Mouse (Mus musculus) midbrain, postnatal 0 days (tissue): ENCODE measurements around the gene Paip2b. TPM values are rescaled to one million over a fixed set of nuclear protein-coding genes. Genes with fewer than 3 reads are reported as not detected.
"Not testable (repeated sequence)": the region's sequence is repeated elsewhere in the genome, so short reads cannot be mapped to it uniquely, and the experiment has no call there.

Source experiments
- ATAC-seq: fragments of 200-750 bp; cut with Nextera tagmentation; 2 replicates; pipeline ENCODE4 v1.8.0; 2017; ENCODE audit warnings: moderate number of reproducible peaks, mild to moderate bottlenecking, moderate TSS enrichment, moderate library complexity; ENCODE audit not compliant: low FRiP score
- DNase-seq: peaks from one replicate; pipeline ENCODE4 v3.0.0-alpha.2; 2015; ENCODE audit warnings: low spot score
- H3K27ac ChIP-seq: fragments of 300-500 bp; sonication (generic); 2 replicates; pipeline ENCODE4 v1.5.1; 2014; ENCODE audit warnings: low read depth, mild to moderate bottlenecking, low read length, mixed read lengths
- H3K27me3 ChIP-seq: fragments of 300-500 bp; sonication (generic); 2 replicates; pipeline ENCODE4 v1.6.1; 2014; ENCODE audit warnings: low read length, control low read depth, mixed read lengths; ENCODE audit not compliant: insufficient read depth
- H3K36me3 ChIP-seq: fragments of 300-500 bp; sonication (generic); 2 replicates; pipeline ENCODE4 v1.6.1; 2014; ENCODE audit warnings: low read length, control low read depth, mixed read lengths; ENCODE audit not compliant: insufficient read depth
- H3K4me1 ChIP-seq: fragments of 300-500 bp; sonication (generic); 2 replicates; pipeline ENCODE4 v1.6.1; 2014; ENCODE audit warnings: mild to moderate bottlenecking, control low read depth, antibody characterized with exemption, low read length, mixed read lengths; ENCODE audit not compliant: insufficient read depth
- H3K4me2 ChIP-seq: fragments of 300-500 bp; sonication (generic); 2 replicates; pipeline ENCODE4 v1.6.1; 2014; ENCODE audit warnings: low read depth, mild to moderate bottlenecking, low read length, mixed read lengths; ENCODE audit not compliant: poor library complexity, severe bottlenecking
- H3K4me3 ChIP-seq: fragments of 300-500 bp; sonication (generic); 2 replicates; pipeline ENCODE4 v1.5.1; 2014; ENCODE audit warnings: low read depth, mild to moderate bottlenecking, low read length, moderate library complexity
- H3K9ac ChIP-seq: fragments of 300-500 bp; sonication (generic); replicated peaks from 2 replicates; pipeline ENCODE4 v1.6.1; 2014; ENCODE audit warnings: mild to moderate bottlenecking, low read length, moderate library complexity, mixed read lengths; ENCODE audit not compliant: poor library complexity, severe bottlenecking
- H3K9me3 ChIP-seq: fragments of 300-500 bp; sonication (generic); 2 replicates; pipeline ENCODE4 v1.6.1; 2016; ENCODE audit warnings: low read length, control low read depth
- CTCF ChIP-seq: IDR thresholded peaks from 2 replicates; pipeline ENCODE4 v1.5.1; 2016; ENCODE audit warnings: antibody characterized with exemption, mild to moderate bottlenecking
- WGBS: fragments of 180-500 bp; shearing (Covaris S2); extraction: QIAGEN DNeasy Blood & Tissue Kit; methylation state at CpG from one replicate; pipeline ENCODE4 v1.1.7; 2014; 5-methylcytosine and 5-hydroxymethylcytosine counted together
- polyA plus RNA-seq: library from polyadenylated mRNA; unstranded; fragments of >200 nt; fragmentation: Nextera tagmentation; extraction: Ambion mirVana; gene quantifications from 2 replicates; pipeline ENCODE4 v1.2.1, GENCODE M21; 2015
- total RNA-seq: library from RNA; depleted of rRNA; stranded (reverse); fragments of >200 nt; gene quantifications from 2 replicates; pipeline ENCODE4 v1.2.3, GENCODE M21; 2014

The Paip2b gene
- total and polyA plus RNA-seq, 2 experiments from 2014 or later, result 26.1 to 59.3 TPM

DNA sequence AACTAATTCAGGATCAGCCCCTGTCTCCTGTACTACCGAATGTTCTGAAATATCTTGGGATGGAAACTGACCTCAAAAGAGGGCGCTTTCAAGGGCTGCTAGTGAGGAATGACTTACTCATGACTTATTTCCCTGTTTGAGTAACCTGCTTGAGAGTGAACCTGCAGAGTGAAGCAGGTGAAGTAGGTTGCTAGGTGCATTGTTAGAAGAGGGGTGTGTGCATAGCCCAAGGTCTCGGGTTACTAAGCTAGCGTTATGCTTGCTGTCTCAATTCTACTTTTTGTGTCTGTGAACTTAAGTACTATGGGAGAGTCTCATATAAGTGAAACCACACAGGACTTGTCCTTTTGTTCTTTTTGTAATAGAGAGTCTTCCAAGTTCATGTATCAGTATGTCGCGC is 8.5 kb upstream of the Paip2b start:
- Histone ChIP-seq H3K9ac (no peak overlapping the region), H3K27ac (no peak overlapping the region), H3K36me3 (no peaks in the 10 kb centered on the region), H3K4me1 (no peaks in the 10 kb centered on the region), H3K4me2 (no peak overlapping the region), H3K27me3 (no peaks in the 10 kb centered on the region), H3K4me3 (no peak overlapping the region), H3K9me3 (no peaks in the 10 kb centered on the region)
- WGBS, result 87% methylated on average over 6 of the region's 6 CpGs
- DNase-seq (no peak), ATAC-seq (no peak)
- no peak for TF ChIP-seq CTCF

DNA sequence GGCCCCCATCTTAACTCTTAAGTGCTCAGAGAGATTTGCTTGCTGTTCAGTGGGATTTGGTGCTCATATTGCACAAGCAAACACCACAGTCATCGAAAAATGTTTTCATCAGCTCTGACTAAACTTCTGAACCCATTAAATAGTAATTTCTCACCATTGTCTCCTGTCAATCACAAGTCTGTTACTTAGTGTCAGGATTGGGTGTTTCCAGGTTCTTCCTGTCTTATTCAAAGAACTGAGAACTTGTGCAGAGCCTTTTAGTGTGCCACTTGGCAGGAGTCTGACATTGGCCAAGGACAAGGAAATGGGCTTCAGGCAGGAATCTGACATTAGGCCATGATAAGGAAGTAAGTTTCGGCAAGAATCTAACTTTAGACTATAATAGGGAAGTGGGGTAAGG is 6.5 kb upstream of the Paip2b start:
- no peak for DNase-seq
- H3K4me3 ChIP-seq, result no peak overlapping the region
- no peak for ATAC-seq
- no peaks in the 10 kb centered on the region for H3K27me3 ChIP-seq
- no peaks in the 10 kb centered on the region for H3K36me3 ChIP-seq
- H3K27ac ChIP-seq, result no peak overlapping the region
- H3K4me2 ChIP-seq, result no peak overlapping the region
- no peaks in the 10 kb centered on the region for H3K9me3 ChIP-seq
- 91% methylated on average over 2 of the region's 2 CpGs for WGBS
- no peak for TF ChIP-seq CTCF
- no peak overlapping the region for H3K9ac ChIP-seq
- H3K4me1 ChIP-seq, result no peaks in the 10 kb centered on the region

DNA sequence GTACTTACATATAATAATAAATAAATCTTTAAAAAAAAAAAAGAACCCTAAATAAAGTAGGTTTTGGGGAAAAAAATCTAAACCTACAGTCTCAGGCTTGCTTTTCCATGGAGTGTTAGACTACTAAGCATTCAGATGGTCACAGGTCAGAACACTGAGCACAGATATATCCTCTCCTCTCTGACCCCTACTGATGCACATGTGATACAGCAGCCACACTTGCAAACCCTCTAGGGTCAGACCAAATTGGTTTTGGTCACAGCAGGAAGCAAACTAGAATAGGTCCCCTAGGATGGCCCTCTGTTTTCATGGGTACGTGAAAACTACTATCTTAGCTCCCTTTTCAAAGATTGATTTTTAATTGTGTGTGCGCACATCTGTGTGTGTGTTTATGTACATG is 5.3 kb upstream of the Paip2b start:
- WGBS, result 84% methylated on average over 2 of the region's 2 CpGs
- no peak for TF ChIP-seq CTCF
- no peaks in the 10 kb centered on the region for H3K27me3 ChIP-seq
- ATAC-seq (no peak), DNase-seq (no peak)
- H3K4me1 ChIP-seq, result no peaks in the 10 kb centered on the region
- no peak overlapping the region for H3K4me3 ChIP-seq
- H3K36me3 ChIP-seq, result no peaks in the 10 kb centered on the region
- H3K9ac ChIP-seq, result no peak overlapping the region
- H3K4me2 ChIP-seq, result no peak overlapping the region
- no peaks in the 10 kb centered on the region for H3K9me3 ChIP-seq
- H3K27ac ChIP-seq, result no peak overlapping the region

DNA sequence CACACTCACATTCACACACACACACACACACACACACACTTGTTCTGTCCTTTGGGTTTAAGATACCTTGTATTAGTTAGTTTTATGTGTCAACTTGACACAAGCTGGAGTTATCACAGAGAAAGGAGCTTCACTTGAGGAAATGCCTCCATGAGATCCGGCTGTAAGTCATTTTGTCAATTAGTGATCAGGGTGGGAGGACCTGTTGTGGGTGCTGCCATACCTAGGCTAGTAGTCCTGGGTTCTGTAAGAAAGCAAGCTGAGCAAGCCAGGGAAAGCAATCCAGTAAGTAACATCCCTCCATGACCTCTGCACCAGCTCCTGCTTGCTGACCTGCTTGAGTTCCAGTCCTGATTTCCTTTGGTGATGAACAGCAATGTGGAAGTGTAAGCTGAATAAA is 852 bp upstream of the Paip2b start:
- not testable (repeated sequence) for ATAC-seq, H3K27me3 ChIP-seq, H3K9me3 ChIP-seq, H3K36me3 ChIP-seq, DNase-seq, H3K9ac ChIP-seq, H3K27ac ChIP-seq, H3K4me1 ChIP-seq
- WGBS, result 77% methylated on average over 1 of the region's 1 CpGs
- Histone ChIP-seq H3K4me3 (peak overlapping the region; percentile 26; the same call in 1 of the 2 replicates), H3K4me2 (peak overlapping the region; percentile 40)

DNA sequence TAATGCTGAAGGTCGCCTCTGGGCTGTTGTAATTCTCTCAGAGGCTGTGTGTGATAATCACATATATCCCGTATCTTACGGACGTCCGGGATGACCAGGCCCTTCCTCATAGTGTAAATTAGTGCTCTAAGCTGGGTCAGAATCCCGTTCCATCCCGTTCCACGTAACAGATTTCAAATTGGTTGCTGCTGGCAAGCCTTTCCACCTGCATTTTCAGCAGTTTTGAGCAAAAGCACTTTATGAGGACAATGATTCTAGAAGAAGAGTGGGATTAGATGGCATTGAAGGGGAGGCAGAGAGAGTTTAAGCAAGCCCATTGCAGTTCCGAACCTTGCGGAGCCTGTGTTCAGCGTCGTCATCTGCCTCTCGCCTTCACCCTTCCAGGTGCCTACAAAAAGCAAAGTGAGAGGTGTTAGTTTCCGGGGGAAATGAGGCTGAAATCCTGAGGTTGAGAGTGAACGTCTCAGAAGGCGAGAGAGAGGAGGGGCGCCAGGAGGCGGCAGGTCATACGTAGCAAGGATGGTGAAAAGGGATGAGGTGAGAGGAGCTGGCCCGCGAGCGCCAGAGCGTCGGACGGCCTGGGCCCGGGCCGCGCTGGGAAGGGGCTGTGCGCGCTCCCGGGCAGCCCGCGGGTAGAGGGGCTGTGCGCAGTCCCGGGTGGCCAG is 468 bp downstream of the Paip2b start:
- Histone ChIP-seq H3K36me3 (no peaks in the 10 kb centered on the region), H3K9ac (peak overlapping the region; percentile 75), H3K4me2 (peak overlapping the region; percentile 72), H3K4me3 (peak overlapping the region; percentile 70), H3K4me1 (no peaks in the 10 kb centered on the region; the same call in 1 of the 2 replicates), H3K27me3 (no peaks in the 10 kb centered on the region), H3K27ac (peak overlapping the region; percentile 87), H3K9me3 (no peaks in the 10 kb centered on the region)
- TF ChIP-seq CTCF, result no peak
- DNase-seq (peak; percentile 8), ATAC-seq (peak; percentile 84)
- WGBS, result under 1% methylated on average over 35 of the region's 35 CpGs

DNA sequence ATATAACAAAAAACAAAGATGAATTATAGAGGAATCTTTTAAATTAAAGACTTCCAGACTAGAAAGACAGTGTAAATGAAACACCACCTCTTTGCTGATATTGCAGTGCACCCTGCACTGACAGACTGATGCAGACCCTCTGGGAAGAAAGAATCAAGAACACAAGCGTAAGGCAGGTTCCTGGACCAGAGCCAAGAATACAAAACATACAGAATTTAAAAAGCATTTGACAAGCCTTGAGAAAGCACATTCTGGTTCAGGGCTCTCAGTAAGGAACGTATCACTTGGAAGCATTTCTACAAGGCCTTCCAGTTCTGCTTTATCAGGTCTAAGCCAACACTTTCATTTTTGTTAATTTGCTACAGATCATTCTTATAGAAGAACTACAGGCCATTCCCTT is 9.7 kb downstream of the Paip2b start:
- Histone ChIP-seq H3K4me3 (no peak overlapping the region), H3K27me3 (no peaks in the 10 kb centered on the region), H3K27ac (no peak overlapping the region), H3K36me3 (no peaks in the 10 kb centered on the region), H3K4me2 (no peak overlapping the region), H3K9me3 (no peaks in the 10 kb centered on the region), H3K9ac (no peak overlapping the region), H3K4me1 (no peaks in the 10 kb centered on the region)
- 26% methylated on average over 2 of the region's 2 CpGs for WGBS
- DNase-seq (peak; percentile 9), ATAC-seq (no peak)
- no peak for TF ChIP-seq CTCF
